Mouse (Mus musculus): Measurements from ENCODE around the gene Htra2. TPM values are rescaled to one million over a fixed set of nuclear protein-coding genes. Genes with fewer than 3 reads are reported as not detected.

The Htra2 gene
- polyA plus RNA-seq (2012; fragmentation: generic; extraction: Trizol), result 96.2 TPM

GRCm38 (mm10) chr6:83054871-83055431 lies at the start of gene Htra2:
Gene Htra2, minus strand, starts transcription at chr6:83055273.
- Histone ChIP-seq H3K79me2 (ENCODE audit: control insufficient read depth, insufficient read depth) (peaks cover 43% of the 10 kb centered on the region), H3K4me3 (peak within 1 kb of the TSS; percentile 100), H3K27me3 (ENCODE audit: control insufficient read depth, insufficient read depth, insufficient read length) (no peaks in the 10 kb centered on the region), H3K4me2 (ENCODE audit: low read depth) (peak within 1 kb of the TSS; percentile 94), H3ac (ENCODE audit: control insufficient read depth, insufficient read length) (peak within 1 kb of the TSS; percentile 78), H3K36me3 (ENCODE audit: control insufficient read depth, insufficient read depth) (peaks cover 21% of the 10 kb centered on the region)
- TF ChIP-seq POLR2A (IDR thresholded peaks at IDR 0.05; ENCODE audit: insufficient read length, low read depth), result no peak
- no peak for TF ChIP-seq TCF12 (IDR thresholded peaks at IDR 0.05; ENCODE audit: insufficient read depth, poor library complexity, severe bottlenecking)
- TF ChIP-seq MYOG (IDR thresholded peaks at IDR 0.05; ENCODE audit: control insufficient read depth in 1 of 3, insufficient read depth in 1 of 3, insufficient read length in 2 of 3, low read depth in 2 of 3), result no peak
- TF ChIP-seq CEBPB (IDR thresholded peaks at IDR 0.05; ENCODE audit: insufficient read depth, poor library complexity, severe bottlenecking), result no peak
- TF ChIP-seq REST (IDR thresholded peaks at IDR 0.05; ENCODE audit: insufficient read depth, insufficient read length), result no peak
- no peak for TF ChIP-seq E2F4 (IDR thresholded peaks at IDR 0.05; ENCODE audit: insufficient read depth)
- TF ChIP-seq POLR2AphosphoS2 (IDR thresholded peaks at IDR 0.05; ENCODE audit: insufficient read length, low read depth), result no peak
- TF ChIP-seq USF1 (IDR thresholded peaks at IDR 0.05; ENCODE audit: low read depth), result no peak
- TF ChIP-seq MAX (IDR thresholded peaks at IDR 0.05; ENCODE audit: low read depth), result no peak
- TF ChIP-seq MYOD1 (IDR thresholded peaks at IDR 0.05; ENCODE audit: control insufficient read depth in 1 of 3, insufficient read length in 2 of 3, low read depth in 2 of 3), result no peak
- TF ChIP-seq TCF3 (IDR thresholded peaks at IDR 0.05; ENCODE audit: insufficient read length, low read depth), result no peak
- TF ChIP-seq SRF (IDR thresholded peaks at IDR 0.05; ENCODE audit: control insufficient read depth, insufficient read length, low read depth), result no peak

GRCm38 (mm10) chr6:83104158-83104557 lies 49.1 kb upstream of the Htra2 start:
- TF ChIP-seq CEBPB (IDR thresholded peaks at IDR 0.05; ENCODE audit: insufficient read depth, poor library complexity, severe bottlenecking) (no peak), POLR2AphosphoS2 (IDR thresholded peaks at IDR 0.05; ENCODE audit: insufficient read length, low read depth) (no peak), REST (IDR thresholded peaks at IDR 0.05; ENCODE audit: insufficient read depth, insufficient read length) (no peak), MAX (IDR thresholded peaks at IDR 0.05; ENCODE audit: low read depth) (no peak)
- H3K36me3 ChIP-seq (ENCODE audit: control insufficient read depth, insufficient read depth), result no peaks in the 10 kb centered on the region
- H3K27me3 ChIP-seq (ENCODE audit: control insufficient read depth, insufficient read depth, insufficient read length), result no peaks in the 10 kb centered on the region
- no peak overlapping the region for H3K4me2 ChIP-seq (ENCODE audit: low read depth)
- H3ac ChIP-seq (ENCODE audit: control insufficient read depth, insufficient read length), result no peak overlapping the region
- H3K79me2 ChIP-seq (ENCODE audit: control insufficient read depth, insufficient read depth), result peaks cover 1% of the 10 kb centered on the region
- no peak overlapping the region for H3K4me3 ChIP-seq

- TF ChIP-seq SRF (IDR thresholded peaks at IDR 0.05; ENCODE audit: control insufficient read depth, insufficient read length, low read depth) (no peak), POLR2AphosphoS2 (IDR thresholded peaks at IDR 0.05; ENCODE audit: insufficient read length, low read depth) (no peak), MYOG (IDR thresholded peaks at IDR 0.05; ENCODE audit: control insufficient read depth in 1 of 3, insufficient read depth in 1 of 3, insufficient read length in 2 of 3, low read depth in 2 of 3) (no peak), POLR2A (IDR thresholded peaks at IDR 0.05; ENCODE audit: insufficient read length, low read depth) (no peak), USF1 (IDR thresholded peaks at IDR 0.05; ENCODE audit: low read depth) (no peak), MAX (IDR thresholded peaks at IDR 0.05; ENCODE audit: low read depth) (no peak), MYOD1 (IDR thresholded peaks at IDR 0.05; ENCODE audit: control insufficient read depth in 1 of 3, insufficient read length in 2 of 3, low read depth in 2 of 3) (no peak), TCF3 (IDR thresholded peaks at IDR 0.05; ENCODE audit: insufficient read length, low read depth) (no peak), TCF12 (IDR thresholded peaks at IDR 0.05; ENCODE audit: insufficient read depth, poor library complexity, severe bottlenecking) (no peak), REST (IDR thresholded peaks at IDR 0.05; ENCODE audit: insufficient read depth, insufficient read length) (no peak), E2F4 (IDR thresholded peaks at IDR 0.05; ENCODE audit: insufficient read depth) (no peak), CEBPB (IDR thresholded peaks at IDR 0.05; ENCODE audit: insufficient read depth, poor library complexity, severe bottlenecking) (no peak)
- Histone ChIP-seq H3K4me2 (ENCODE audit: low read depth) (no peak overlapping the region), H3K36me3 (ENCODE audit: control insufficient read depth, insufficient read depth) (no peaks in the 10 kb centered on the region), H3ac (ENCODE audit: control insufficient read depth, insufficient read length) (no peak overlapping the region), H3K27me3 (ENCODE audit: control insufficient read depth, insufficient read depth, insufficient read length) (no peaks in the 10 kb centered on the region), H3K79me2 (ENCODE audit: control insufficient read depth, insufficient read depth) (no peaks in the 10 kb centered on the region), H3K4me3 (peak overlapping the region; percentile 49)
Measured at GRCm38 (mm10) chr6:83103130-83103650, 48.1 kb upstream of the Htra2 start.

DNA sequence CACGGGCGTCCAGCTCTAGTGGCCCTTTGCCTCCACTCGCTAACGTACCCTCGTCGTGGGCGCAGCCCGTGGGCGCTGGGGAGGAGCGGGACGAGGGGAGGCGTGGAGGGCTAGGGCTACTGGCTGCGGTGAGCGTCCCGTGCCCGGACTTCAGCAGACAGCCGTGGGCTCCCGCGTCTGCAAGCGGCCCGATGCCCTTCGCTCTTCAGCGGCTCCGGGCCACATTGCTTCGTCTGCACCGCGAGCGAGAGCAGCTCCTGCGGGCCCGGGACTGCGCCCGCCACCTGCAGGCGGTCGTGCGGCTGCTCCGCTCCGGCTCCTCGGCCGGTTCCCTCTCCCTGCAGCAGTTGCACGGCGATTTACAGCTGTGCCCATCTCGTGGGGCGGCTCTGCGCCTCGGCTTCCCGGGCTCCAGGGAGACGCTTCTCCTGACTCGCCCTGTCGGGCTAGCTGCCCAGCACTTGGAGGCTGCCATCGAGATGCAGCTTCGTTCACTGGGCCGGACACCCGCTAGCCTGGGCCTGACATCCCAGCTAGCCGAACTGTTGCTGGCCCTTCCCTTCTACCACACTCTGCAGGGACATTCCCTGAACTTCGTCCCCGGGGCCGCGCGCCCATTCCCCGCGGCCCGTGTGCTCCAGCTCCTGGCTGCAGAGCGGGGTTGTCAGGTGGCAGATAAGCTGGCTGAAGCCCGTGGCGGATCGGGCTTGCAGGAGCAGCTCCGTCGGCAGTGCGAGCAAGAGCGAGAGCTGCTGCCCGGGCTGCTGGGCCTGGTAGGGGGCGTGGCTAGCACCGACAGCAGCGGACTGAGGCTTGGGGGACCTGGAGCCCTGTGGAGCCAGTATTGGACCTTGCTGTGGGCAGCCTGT lies 46.8 kb upstream of the Htra2 start:
- Histone ChIP-seq H3K36me3 (ENCODE audit: control insufficient read depth, insufficient read depth) (no peaks in the 10 kb centered on the region), H3ac (ENCODE audit: control insufficient read depth, insufficient read length) (peak overlapping the region; percentile 38), H3K4me3 (peak overlapping the region; percentile 49), H3K79me2 (ENCODE audit: control insufficient read depth, insufficient read depth) (no peaks in the 10 kb centered on the region), H3K27me3 (ENCODE audit: control insufficient read depth, insufficient read depth, insufficient read length) (no peaks in the 10 kb centered on the region), H3K4me2 (ENCODE audit: low read depth) (peak overlapping the region; percentile 99)
- TF ChIP-seq REST (IDR thresholded peaks at IDR 0.05; ENCODE audit: insufficient read depth, insufficient read length) (no peak), MYOD1 (IDR thresholded peaks at IDR 0.05; ENCODE audit: control insufficient read depth in 1 of 3, insufficient read length in 2 of 3, low read depth in 2 of 3) (no peak), POLR2AphosphoS2 (IDR thresholded peaks at IDR 0.05; ENCODE audit: insufficient read length, low read depth) (peak; percentile 41), E2F4 (IDR thresholded peaks at IDR 0.05; ENCODE audit: insufficient read depth) (no peak), MAX (IDR thresholded peaks at IDR 0.05; ENCODE audit: low read depth) (no peak), MYOG (IDR thresholded peaks at IDR 0.05; ENCODE audit: control insufficient read depth in 1 of 3, insufficient read depth in 1 of 3, insufficient read length in 2 of 3, low read depth in 2 of 3) (peak in 2 of 3 experiments; percentile 12 to 46), POLR2A (IDR thresholded peaks at IDR 0.05; ENCODE audit: insufficient read length, low read depth) (peak; percentile 49), TCF3 (IDR thresholded peaks at IDR 0.05; ENCODE audit: insufficient read length, low read depth) (no peak), USF1 (IDR thresholded peaks at IDR 0.05; ENCODE audit: low read depth) (no peak), SRF (IDR thresholded peaks at IDR 0.05; ENCODE audit: control insufficient read depth, insufficient read length, low read depth) (no peak), TCF12 (IDR thresholded peaks at IDR 0.05; ENCODE audit: insufficient read depth, poor library complexity, severe bottlenecking) (no peak), CEBPB (IDR thresholded peaks at IDR 0.05; ENCODE audit: insufficient read depth, poor library complexity, severe bottlenecking) (no peak)
